Mouse (Mus musculus): ENCODE data around the gene Grk3. TPM values are rescaled to one million over a fixed set of nuclear protein-coding genes. Genes with fewer than 3 reads are reported as not detected.

Gene Grk3
- polyA plus RNA-seq, 1 experiment from 2014 or later: 10.9 TPM

DNA sequence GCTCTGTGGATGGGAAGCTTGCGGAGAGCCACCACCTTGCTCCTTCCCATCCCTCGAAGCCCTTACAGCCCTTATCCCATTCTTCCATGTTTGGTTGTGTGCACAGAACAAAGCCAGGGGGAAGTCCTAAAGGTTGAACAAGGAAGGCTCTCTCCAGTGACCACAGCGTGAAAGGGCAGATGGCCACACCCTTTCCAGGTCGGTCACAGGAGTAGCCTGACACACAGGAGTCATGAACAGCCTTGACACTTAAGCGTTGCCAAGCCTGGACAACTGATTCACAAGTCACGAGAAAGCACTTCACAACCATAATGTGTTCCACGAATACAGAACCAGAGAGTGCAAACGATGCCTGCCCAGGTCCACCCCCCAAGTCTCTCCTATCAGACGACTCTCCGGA, 3.7 kb downstream of the Grk3 start:
- H3K4me1 ChIP-seq (ENCODE audit: insufficient read depth, low read length): peaks cover 18% of the 10 kb centered on the region
- WGBS: 83% methylated on average over 10 of the region's 10 CpGs
- H3K27ac ChIP-seq (ENCODE audit: low read length): no peak overlapping the region
- no peak overlapping the region for H3K4me3 ChIP-seq (ENCODE audit: low read length)
- H3K9ac ChIP-seq (replicated peaks; ENCODE audit: low read length): no peak overlapping the region
- H3K27me3 ChIP-seq (ENCODE audit: insufficient read depth, low read length): no peaks in the 10 kb centered on the region; the same call in 1 of the 2 replicates
- H3K4me2 ChIP-seq (replicated peaks; ENCODE audit: low read depth, low read length): no peak overlapping the region
- no peaks in the 10 kb centered on the region for H3K36me3 ChIP-seq (ENCODE audit: insufficient read depth, low read length)
- ATAC-seq (ENCODE audit: low FRiP score, low TSS enrichment): no peak
- no peaks in the 10 kb centered on the region for H3K9me3 ChIP-seq (ENCODE audit: low read length)

DNA sequence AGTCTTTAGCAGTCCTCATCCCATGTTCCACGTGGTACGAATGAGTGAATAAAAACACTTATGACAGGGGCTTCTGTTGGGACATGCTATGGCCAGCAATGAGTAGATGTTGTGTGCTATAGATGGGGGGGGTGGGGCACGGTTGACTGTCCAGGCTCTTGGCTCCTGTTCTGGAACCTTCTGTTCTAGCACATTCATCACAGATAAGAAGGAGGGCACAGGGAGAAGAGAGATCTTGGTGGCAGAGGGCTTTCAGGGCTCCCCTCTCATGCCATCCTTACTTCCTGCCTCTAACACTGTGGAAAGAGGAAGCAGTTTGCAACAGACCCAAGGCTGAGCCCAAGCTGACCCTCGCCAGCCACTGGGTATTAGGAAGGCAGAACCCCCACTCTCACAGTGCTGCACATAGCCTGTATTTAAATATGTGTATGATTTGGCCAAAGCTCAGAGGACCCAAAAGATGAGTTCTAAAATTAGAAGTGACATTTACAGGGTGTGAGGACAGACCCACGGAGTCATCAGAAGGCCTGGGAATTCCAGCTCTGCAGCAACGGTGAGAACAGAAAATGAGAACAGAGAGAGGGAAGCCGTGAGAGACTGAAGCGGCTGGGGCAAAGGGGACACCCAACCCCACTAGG, 6.3 kb downstream of the Grk3 start:
- H3K4me3 ChIP-seq (ENCODE audit: low read length): no peak overlapping the region
- 80% methylated on average over 8 of the region's 8 CpGs for WGBS
- peaks cover 6% of the 10 kb centered on the region; the same call in 1 of the 2 replicates for H3K4me1 ChIP-seq (ENCODE audit: insufficient read depth, low read length)
- H3K27ac ChIP-seq (ENCODE audit: low read length): no peak overlapping the region
- no peaks in the 10 kb centered on the region for H3K36me3 ChIP-seq (ENCODE audit: insufficient read depth, low read length)
- H3K9ac ChIP-seq (replicated peaks; ENCODE audit: low read length): no peak overlapping the region
- H3K9me3 ChIP-seq (ENCODE audit: low read length): no peaks in the 10 kb centered on the region
- H3K4me2 ChIP-seq (replicated peaks; ENCODE audit: low read depth, low read length): no peak overlapping the region
- no peaks in the 10 kb centered on the region; the same call in 1 of the 2 replicates for H3K27me3 ChIP-seq (ENCODE audit: insufficient read depth, low read length)
- no peak for ATAC-seq (ENCODE audit: low FRiP score, low TSS enrichment)

DNA sequence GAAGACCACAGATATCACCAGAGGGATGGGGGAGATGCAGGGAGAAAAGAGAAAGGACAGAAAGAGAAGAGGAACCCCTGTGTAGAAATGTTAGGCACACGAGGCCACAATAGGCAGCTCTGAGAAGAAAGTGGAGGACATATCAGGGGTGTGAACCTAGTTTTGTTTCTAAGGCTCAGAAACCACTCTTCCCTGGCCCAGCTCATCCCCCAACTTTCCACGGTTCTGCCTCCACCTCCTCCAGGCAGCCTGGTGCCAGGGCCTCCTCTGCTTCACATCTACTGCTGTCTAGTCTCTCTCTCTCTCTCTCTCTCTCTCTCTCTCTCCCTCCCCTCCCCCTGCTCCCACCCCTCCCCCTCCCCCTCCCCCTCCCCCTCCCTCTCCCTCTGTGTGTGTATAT, 7.1 kb downstream of the Grk3 start:
- Histone ChIP-seq H3K27me3 (ENCODE audit: insufficient read depth, low read length) (no peaks in the 10 kb centered on the region; the same call in 1 of the 2 replicates), H3K27ac (ENCODE audit: low read length) (no peak overlapping the region), H3K9me3 (ENCODE audit: low read length) (no peaks in the 10 kb centered on the region), H3K9ac (replicated peaks; ENCODE audit: low read length) (no peak overlapping the region), H3K4me2 (replicated peaks; ENCODE audit: low read depth, low read length) (no peak overlapping the region), H3K36me3 (ENCODE audit: insufficient read depth, low read length) (no peaks in the 10 kb centered on the region), H3K4me3 (ENCODE audit: low read length) (no peak overlapping the region), H3K4me1 (ENCODE audit: insufficient read depth, low read length) (no peaks in the 10 kb centered on the region)
- WGBS: 96% methylated on average over 2 of the region's 2 CpGs
- ATAC-seq (ENCODE audit: low FRiP score, low TSS enrichment): no peak

DNA sequence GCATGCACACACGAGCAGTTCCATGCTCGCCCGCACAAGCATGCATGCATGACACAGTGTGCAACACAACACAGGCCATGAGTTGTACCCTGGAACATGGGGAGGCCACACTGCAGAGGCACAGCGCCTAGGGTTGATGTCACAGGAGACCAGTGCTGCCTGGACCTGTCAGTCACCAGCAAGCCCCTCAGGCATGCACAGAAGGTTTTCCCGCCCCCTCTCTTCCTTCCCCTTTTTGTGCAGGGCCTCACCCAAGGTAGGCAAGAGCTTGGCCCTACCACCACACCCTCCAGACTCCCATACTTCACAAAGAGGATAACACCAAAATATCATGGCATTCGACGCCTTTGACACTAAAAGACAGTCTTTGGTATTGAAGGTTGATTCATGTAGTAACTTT, 8.6 kb downstream of the Grk3 start:
- Histone ChIP-seq H3K9me3 (ENCODE audit: low read length) (no peaks in the 10 kb centered on the region), H3K9ac (replicated peaks; ENCODE audit: low read length) (no peak overlapping the region), H3K27ac (ENCODE audit: low read length) (no peak overlapping the region), H3K4me2 (replicated peaks; ENCODE audit: low read depth, low read length) (no peak overlapping the region), H3K27me3 (ENCODE audit: insufficient read depth, low read length) (no peaks in the 10 kb centered on the region; the same call in 1 of the 2 replicates), H3K36me3 (ENCODE audit: insufficient read depth, low read length) (no peaks in the 10 kb centered on the region), H3K4me1 (ENCODE audit: insufficient read depth, low read length) (no peaks in the 10 kb centered on the region), H3K4me3 (ENCODE audit: low read length) (no peak overlapping the region)
- 89% methylated on average over 7 of the region's 7 CpGs for WGBS
- ATAC-seq (ENCODE audit: low FRiP score, low TSS enrichment): no peak

DNA sequence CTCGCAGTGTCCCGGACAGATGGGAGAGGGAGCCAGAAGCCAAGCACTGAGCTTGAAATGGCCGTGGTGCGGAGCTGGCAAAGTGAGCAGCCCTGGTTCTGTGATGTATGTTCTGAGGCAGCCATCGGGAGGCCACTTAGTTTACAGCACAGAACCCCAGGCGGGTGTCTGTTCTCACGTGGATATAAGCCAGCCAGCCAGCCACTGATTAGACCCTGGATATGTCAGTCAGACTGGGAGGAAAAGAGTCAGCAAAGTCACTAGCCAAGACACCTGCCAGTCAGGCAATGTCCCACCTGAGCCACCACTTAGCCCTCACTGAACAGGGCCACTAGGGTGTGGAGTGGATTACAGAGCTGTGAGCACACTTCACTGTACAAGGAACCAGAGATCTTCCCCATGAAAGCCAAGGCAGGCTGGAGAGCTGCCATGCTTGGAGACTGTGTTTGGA, 9.6 kb downstream of the Grk3 start:
- no peaks in the 10 kb centered on the region for H3K36me3 ChIP-seq (ENCODE audit: insufficient read depth, low read length)
- H3K9ac ChIP-seq (replicated peaks; ENCODE audit: low read length): no peak overlapping the region
- H3K27ac ChIP-seq (ENCODE audit: low read length): no peak overlapping the region
- ATAC-seq (ENCODE audit: low FRiP score, low TSS enrichment): no peak
- no peak overlapping the region for H3K4me2 ChIP-seq (replicated peaks; ENCODE audit: low read depth, low read length)
- H3K9me3 ChIP-seq (ENCODE audit: low read length): no peaks in the 10 kb centered on the region
- H3K4me1 ChIP-seq (ENCODE audit: insufficient read depth, low read length): no peaks in the 10 kb centered on the region
- no peak overlapping the region for H3K4me3 ChIP-seq (ENCODE audit: low read length)
- no peaks in the 10 kb centered on the region for H3K27me3 ChIP-seq (ENCODE audit: insufficient read depth, low read length)
- 84% methylated on average over 7 of the region's 7 CpGs for WGBS

DNA sequence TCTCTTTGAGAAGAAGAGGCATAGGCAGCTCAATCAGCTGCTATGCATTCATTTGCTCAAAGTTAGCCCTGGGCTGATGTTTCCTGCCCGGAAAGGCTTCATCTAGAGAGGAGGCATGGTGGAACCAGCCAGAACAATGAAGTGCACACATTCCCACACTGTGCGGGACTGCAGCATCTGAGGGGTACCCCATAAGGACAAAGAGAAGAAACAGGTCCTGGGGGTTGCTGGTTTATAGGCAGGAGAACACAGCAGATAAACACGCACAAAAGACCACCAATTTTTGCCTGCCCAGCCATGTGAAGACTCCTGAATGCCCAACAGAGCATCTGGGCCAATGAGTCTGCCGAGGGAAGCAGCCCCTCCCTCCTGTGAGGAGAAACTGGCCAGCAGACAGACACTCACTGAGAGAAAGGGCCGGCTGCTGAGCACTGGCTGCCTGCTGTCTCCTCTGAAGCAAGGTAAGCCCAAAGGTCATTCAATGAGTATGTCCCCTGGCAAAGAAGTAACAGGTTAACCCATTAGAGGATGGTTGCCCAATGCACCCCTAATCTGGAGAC, 12.7 kb downstream of the Grk3 start:
- Histone ChIP-seq H3K27me3 (ENCODE audit: insufficient read depth, low read length) (no peaks in the 10 kb centered on the region), H3K4me3 (ENCODE audit: low read length) (no peak overlapping the region), H3K27ac (ENCODE audit: low read length) (no peak overlapping the region), H3K36me3 (ENCODE audit: insufficient read depth, low read length) (no peaks in the 10 kb centered on the region), H3K4me1 (ENCODE audit: insufficient read depth, low read length) (peaks cover 2% of the 10 kb centered on the region), H3K9ac (replicated peaks; ENCODE audit: low read length) (no peak overlapping the region), H3K4me2 (replicated peaks; ENCODE audit: low read depth, low read length) (no peak overlapping the region), H3K9me3 (ENCODE audit: low read length) (no peaks in the 10 kb centered on the region)
- no peak for ATAC-seq (ENCODE audit: low FRiP score, low TSS enrichment)
- WGBS: 46% methylated on average over 5 of the region's 5 CpGs

DNA sequence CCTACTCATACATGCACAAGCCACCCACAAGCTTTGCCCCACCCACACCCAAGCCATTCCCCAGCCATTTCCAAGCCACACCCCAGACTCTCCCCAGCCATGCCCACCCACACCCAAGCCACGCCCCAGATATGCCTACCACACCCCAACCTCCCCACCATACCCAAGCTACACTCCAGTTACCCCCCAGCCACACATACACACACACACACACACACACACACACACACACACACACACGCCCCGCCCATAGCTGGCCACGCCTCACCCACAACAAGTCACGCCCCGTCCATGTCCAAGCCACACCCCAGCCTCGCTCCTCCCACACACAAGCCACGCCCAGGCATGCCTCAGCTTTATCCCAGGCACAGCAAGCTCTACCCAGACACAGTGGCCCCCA, 16.4 kb downstream of the Grk3 start:
- H3K4me3 ChIP-seq (ENCODE audit: low read length): no peak overlapping the region
- no peak overlapping the region for H3K27ac ChIP-seq (ENCODE audit: low read length)
- peaks cover 6% of the 10 kb centered on the region; the same call in 1 of the 2 replicates for H3K36me3 ChIP-seq (ENCODE audit: insufficient read depth, low read length)
- 0 out of 2 replicates have a peak, but pooled peaks have one; percentile 18 for ATAC-seq (ENCODE audit: low FRiP score, low TSS enrichment)
- H3K9ac ChIP-seq (replicated peaks; ENCODE audit: low read length): no peak overlapping the region
- H3K4me2 ChIP-seq (replicated peaks; ENCODE audit: low read depth, low read length): no peak overlapping the region
- no peaks in the 10 kb centered on the region for H3K27me3 ChIP-seq (ENCODE audit: insufficient read depth, low read length)
- 85% methylated on average over 6 of the region's 8 CpGs for WGBS
- no peaks in the 10 kb centered on the region for H3K9me3 ChIP-seq (ENCODE audit: low read length)
- H3K4me1 ChIP-seq (ENCODE audit: insufficient read depth, low read length): peaks cover 10% of the 10 kb centered on the region

DNA sequence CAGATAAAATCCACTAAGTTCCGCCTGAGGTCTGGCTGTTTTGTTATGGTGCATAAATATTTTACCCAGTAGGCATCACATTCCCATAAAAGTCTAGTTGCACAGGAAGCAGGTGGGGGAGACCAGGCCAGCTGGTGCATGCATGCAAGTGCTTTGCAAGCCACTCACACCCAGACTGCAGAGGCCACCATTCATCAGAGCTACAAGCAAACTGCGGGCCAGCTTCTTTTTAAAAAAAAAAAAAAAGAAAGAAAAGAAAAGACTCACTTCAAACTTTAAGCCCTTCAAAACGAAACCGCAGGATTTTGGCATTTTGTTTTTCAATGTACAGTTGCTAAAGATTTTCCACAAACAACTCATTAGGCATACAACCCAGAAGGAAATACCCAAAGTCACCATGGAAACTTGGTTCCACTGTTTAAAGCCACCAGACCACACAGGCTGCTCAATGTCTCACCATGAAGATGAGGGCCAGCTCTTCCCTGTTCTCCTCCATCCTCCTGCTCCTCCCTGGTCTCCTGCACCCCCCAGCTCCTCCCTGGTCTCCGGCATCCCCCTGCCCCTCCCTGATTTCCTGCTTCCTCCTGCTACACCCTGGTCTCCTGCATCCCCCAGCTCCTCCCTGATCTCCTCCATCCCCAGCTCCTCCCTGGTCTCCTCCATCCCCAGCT, 17.9 kb downstream of the Grk3 start:
- Histone ChIP-seq H3K4me2 (replicated peaks; ENCODE audit: low read depth, low read length) (no peak overlapping the region), H3K9me3 (ENCODE audit: low read length) (no peaks in the 10 kb centered on the region), H3K27me3 (ENCODE audit: insufficient read depth, low read length) (no peaks in the 10 kb centered on the region), H3K27ac (ENCODE audit: low read length) (no peak overlapping the region), H3K4me3 (ENCODE audit: low read length) (no peak overlapping the region), H3K36me3 (ENCODE audit: insufficient read depth, low read length) (peaks cover 6% of the 10 kb centered on the region; the same call in 1 of the 2 replicates), H3K4me1 (ENCODE audit: insufficient read depth, low read length) (peaks cover 10% of the 10 kb centered on the region), H3K9ac (replicated peaks; ENCODE audit: low read length) (no peak overlapping the region)
- WGBS: 37% methylated on average over 5 of the region's 5 CpGs
- 0 out of 2 replicates have a peak, but pooled peaks have one; percentile 12 for ATAC-seq (ENCODE audit: low FRiP score, low TSS enrichment)

DNA sequence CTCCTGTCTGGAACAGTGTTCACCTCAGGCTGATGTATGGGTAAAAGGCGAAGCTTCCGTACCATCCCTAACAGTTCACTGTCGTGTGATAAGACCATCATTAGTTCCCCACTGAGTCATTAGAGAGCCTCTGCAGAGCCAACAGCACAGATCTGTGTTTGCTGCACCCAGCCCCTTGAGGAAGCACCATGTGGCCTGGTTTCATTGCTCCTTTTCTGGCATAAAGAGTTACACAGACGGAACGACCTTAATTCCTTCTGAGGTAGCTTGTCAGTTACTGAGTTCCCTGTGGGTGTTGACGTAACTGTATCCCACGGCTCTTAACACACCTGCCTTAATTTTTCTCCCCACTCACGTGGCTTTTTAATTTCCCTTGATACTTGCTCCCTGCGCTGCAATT, 24.3 kb downstream of the Grk3 start:
- Histone ChIP-seq H3K4me3 (ENCODE audit: low read length) (no peak overlapping the region), H3K27ac (ENCODE audit: low read length) (no peak overlapping the region), H3K4me1 (ENCODE audit: insufficient read depth, low read length) (no peaks in the 10 kb centered on the region), H3K27me3 (ENCODE audit: insufficient read depth, low read length) (no peaks in the 10 kb centered on the region), H3K9me3 (ENCODE audit: low read length) (0 out of 2 replicates have a peak, but pooled peaks cover 5% of the 10 kb centered on the region), H3K36me3 (ENCODE audit: insufficient read depth, low read length) (peaks cover 13% of the 10 kb centered on the region), H3K4me2 (replicated peaks; ENCODE audit: low read depth, low read length) (no peak overlapping the region), H3K9ac (replicated peaks; ENCODE audit: low read length) (no peak overlapping the region)
- 72% methylated on average over 9 of the region's 9 CpGs for WGBS
- no peak for ATAC-seq (ENCODE audit: low FRiP score, low TSS enrichment)

DNA sequence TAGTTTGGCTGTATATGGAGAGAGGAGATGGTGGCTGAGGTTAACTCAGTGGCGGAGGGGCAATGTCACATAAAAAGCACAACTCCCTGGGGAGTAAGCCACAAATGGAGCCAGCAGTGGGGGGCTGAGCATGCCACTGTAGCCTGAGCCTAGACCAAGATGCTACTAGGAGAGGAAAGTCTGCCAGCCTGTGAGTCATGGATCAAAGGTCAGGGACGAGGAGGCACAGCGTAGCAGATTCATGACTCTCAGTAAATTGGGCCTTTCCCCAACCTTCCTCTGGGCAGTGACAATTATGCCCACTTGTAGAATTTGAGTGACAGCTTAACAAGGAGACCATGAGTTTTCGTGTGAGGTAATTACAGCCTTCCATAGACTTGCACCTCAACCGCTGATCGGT, 33.7 kb downstream of the Grk3 start:
- no peak overlapping the region for H3K4me2 ChIP-seq (replicated peaks; ENCODE audit: low read depth, low read length)
- H3K9me3 ChIP-seq (ENCODE audit: low read length): no peaks in the 10 kb centered on the region
- no peaks in the 10 kb centered on the region for H3K36me3 ChIP-seq (ENCODE audit: insufficient read depth, low read length)
- no peaks in the 10 kb centered on the region for H3K27me3 ChIP-seq (ENCODE audit: insufficient read depth, low read length)
- no peak for ATAC-seq (ENCODE audit: low FRiP score, low TSS enrichment)
- H3K27ac ChIP-seq (ENCODE audit: low read length): no peak overlapping the region
- H3K4me3 ChIP-seq (ENCODE audit: low read length): no peak overlapping the region
- H3K4me1 ChIP-seq (ENCODE audit: insufficient read depth, low read length): no peaks in the 10 kb centered on the region
- no peak overlapping the region for H3K9ac ChIP-seq (replicated peaks; ENCODE audit: low read length)
- 49% methylated on average over 6 of the region's 6 CpGs for WGBS

All from kidney, embryonic 16.5 days (tissue).